10 mouse cellular contexts compared by ENCODE assay signal in genomic region chr1:183699284-183699683, GRCm38 (mm10).
DNase-seq lines count a peak whose midpoint lies in the region; TF ChIP-seq lines count a peak whose summit lies in the region.
"Had no signal": no experiment of that assay in that cellular context is flagged by ENCODE, and none has a peak within 500 bp of the region (broad histone marks: within the 10 kb centered on the region; RNA-seq: fewer than 3 reads in every experiment).

No protein-coding gene starts in this region.

- DNase-seq in gastrocnemius, adult 18-20 months (ENCODE audit: low spot score) = peak; percentile 8
- no peak for DNase-seq in gastrocnemius, adult 8-10 months (ENCODE audit: low spot score in 2 of 2)
- DNase-seq in thymus, adult 2 months = peak; percentile 46
- DNase-seq in thymus, adult 18-20 months = no peak
- peak; percentile 47 for DNase-seq in induced T-regulatory cell, adult 2 months (ENCODE audit: low read depth)
- no peak for DNase-seq in left cerebral cortex, adult 11 months (ENCODE audit: low spot score)
- no peak for DNase-seq in right cerebral cortex, postnatal 36 days (ENCODE audit: low spot score in 2 of 2)

- no peaks in the 10 kb centered on the region for H3K27me3 ChIP-seq in thymus, adult 2 months (ENCODE audit: control insufficient read depth, insufficient read depth, low read length)
- H3K27me3 ChIP-seq in testis, adult 2 months (ENCODE audit: control insufficient read depth, insufficient read depth, low read length) = no peaks in the 10 kb centered on the region
- H3K27me3 ChIP-seq: heart, embryonic 15.5 days had no signal

- 85% methylated on average over 11 of the region's 11 CpGs for WGBS in thymus, adult 2 months

- H3K36me3 ChIP-seq in thymus, adult 2 months (ENCODE audit: control insufficient read depth, insufficient read depth, low read length) = no peaks in the 10 kb centered on the region
- no peaks in the 10 kb centered on the region for H3K36me3 ChIP-seq in testis, adult 2 months (ENCODE audit: control insufficient read depth, insufficient read depth, low read length)
- H3K36me3 ChIP-seq: heart, embryonic 15.5 days had no signal

- no peak for TF ChIP-seq POLR2A in thymus, adult 2 months (IDR thresholded peaks at IDR 0.05; ENCODE audit: control insufficient read depth, extremely low read depth, insufficient read depth, low read length, poor library complexity)
- no peak for TF ChIP-seq POLR2A in testis, adult 2 months (IDR thresholded peaks at IDR 0.05; ENCODE audit: control insufficient read depth, low read depth, low read length)

- peak; percentile 60; the same call in 1 of the 2 replicates for TF ChIP-seq CTCF in thymus, adult 2 months (IDR thresholded peaks at IDR 0.05; ENCODE audit: borderline replicate concordance, control insufficient read depth, extremely low read depth, insufficient read depth, low read length, poor library complexity)
- peak; percentile 59; the same call in 1 of the 2 replicates for TF ChIP-seq CTCF in testis, adult 2 months (IDR thresholded peaks at IDR 0.05; ENCODE audit: control insufficient read depth, insufficient read depth, insufficient replicate concordance, low read depth, low read length)

- H3K4me1 ChIP-seq in thymus, adult 2 months (replicated peaks; ENCODE audit: control insufficient read depth, insufficient read depth, low read length) = no peaks in the 10 kb centered on the region
- no peaks in the 10 kb centered on the region; the same call in 1 of the 2 replicates for H3K4me1 ChIP-seq in testis, adult 2 months (ENCODE audit: control insufficient read depth, insufficient read depth, low read length)
- H3K4me1 ChIP-seq: heart, embryonic 15.5 days had no signal

- H3K27ac ChIP-seq in thymus, adult 2 months (ENCODE audit: control insufficient read depth, insufficient read depth, low read length) = no peak overlapping the region
- H3K27ac ChIP-seq in testis, adult 2 months (ENCODE audit: control insufficient read depth, insufficient read depth, low read depth, low read length) = no peak overlapping the region
- H3K27ac ChIP-seq: heart, embryonic 15.5 days; macrophage had no signal

- no peak overlapping the region for H3K4me3 ChIP-seq in thymus, adult 2 months (ENCODE audit: control insufficient read depth, insufficient read depth, low read length)
- H3K4me3 ChIP-seq in testis, adult 2 months (ENCODE audit: control insufficient read depth, low read depth, low read length) = no peak overlapping the region
- H3K4me3 ChIP-seq: heart, embryonic 15.5 days had no signal

Comparison
In these comparisons a context has a peak if more than half of its experiments do, and no peak if none do; other contexts are left out.
1. DNase-seq: peak in gastrocnemius, adult 18-20 months (single experiment), thymus, adult 2 months (single experiment) and induced T-regulatory cell, adult 2 months (single experiment); none in gastrocnemius, adult 8-10 months (0 of 2), thymus, adult 18-20 months (0 of 2), left cerebral cortex, adult 11 months (single experiment) and right cerebral cortex, postnatal 36 days (0 of 2).